In genomic region chr11:85811676-85812075, GRCm38 (mm10) we compare ENCODE assay signal across 37 mouse cellular contexts. TPM values are rescaled to one million over a fixed set of nuclear protein-coding genes. Genes with fewer than 3 reads are reported as not detected.
"Had no signal": no experiment of that assay in that cellular context is flagged by ENCODE, and none has a peak within 500 bp of the region (broad histone marks: within the 10 kb centered on the region; RNA-seq: fewer than 3 reads in every experiment).

No protein-coding gene starts in this region.

- H3K9ac ChIP-seq: embryonic facial prominence, embryonic 12.5 days; embryonic facial prominence, embryonic 13.5 days; embryonic facial prominence, embryonic 15.5 days; forebrain, embryonic 12.5 days; forebrain, embryonic 13.5 days; forebrain, embryonic 15.5 days; forebrain, postnatal 0 days had no signal

- H3K9me3 ChIP-seq: embryonic facial prominence, embryonic 10.5 days; embryonic facial prominence, embryonic 12.5 days; embryonic facial prominence, embryonic 13.5 days; embryonic facial prominence, embryonic 15.5 days; forebrain, embryonic 10.5 days; forebrain, embryonic 12.5 days; forebrain, embryonic 13.5 days; forebrain, embryonic 15.5 days had no signal

- H3K4me2 ChIP-seq: embryonic facial prominence, embryonic 12.5 days; embryonic facial prominence, embryonic 13.5 days; embryonic facial prominence, embryonic 15.5 days; forebrain, embryonic 12.5 days; forebrain, embryonic 13.5 days; forebrain, embryonic 15.5 days had no signal

- H3K27me3 ChIP-seq: embryonic facial prominence, embryonic 13.5 days; embryonic facial prominence, embryonic 15.5 days; forebrain, embryonic 15.5 days had no signal

- DNase-seq: cerebellum, adult 9-10 months; cerebellum, adult 9-11 months; cerebellum, postnatal 14 days; cerebellum, postnatal 25 days; cerebellum, postnatal 36 days; embryo, embryonic 11 days; forebrain, postnatal 0 days; gastrocnemius, adult 2 months; gastrocnemius, postnatal 10 days; gastrocnemius, postnatal 14 days; gastrocnemius, postnatal 25 days; gastrocnemius, postnatal 36 days; heart, adult 11 months; heart, adult 18-20 months; heart, adult 2 months had no signal

- H3K27ac ChIP-seq: embryonic facial prominence, embryonic 13.5 days; embryonic facial prominence, embryonic 15.5 days; forebrain, embryonic 10.5 days; forebrain, embryonic 12.5 days; forebrain, embryonic 13.5 days; forebrain, embryonic 15.5 days; gastrocnemius, adult 2 months; heart, adult 2 months had no signal

- H3K4me3 ChIP-seq: embryonic facial prominence, embryonic 10.5 days; embryonic facial prominence, embryonic 12.5 days; embryonic facial prominence, embryonic 13.5 days; embryonic facial prominence, embryonic 15.5 days; erythroblast, embryonic 14.5 days; forebrain, embryonic 10.5 days; forebrain, embryonic 12.5 days; forebrain, embryonic 13.5 days; forebrain, embryonic 15.5 days; gastrocnemius, adult 2 months; heart, adult 2 months had no signal

- H3K4me1 ChIP-seq: forebrain, embryonic 13.5 days; forebrain, embryonic 15.5 days had no signal

- H3K36me3 ChIP-seq: embryonic facial prominence, embryonic 10.5 days; embryonic facial prominence, embryonic 12.5 days; embryonic facial prominence, embryonic 13.5 days; embryonic facial prominence, embryonic 15.5 days; forebrain, embryonic 10.5 days; forebrain, embryonic 12.5 days; forebrain, embryonic 15.5 days had no signal

RNA-seq across cellular contexts. Expression of gene Gm11444, which starts 38.5 kb away (rescaled TPM):
- total RNA-seq: common myeloid progenitor, adult 5-6 weeks; forebrain, postnatal 0 days; gastrocnemius, adult 18-20 months; gastrocnemius, adult 2 months; gastrocnemius, adult 8-10 months; gastrocnemius, postnatal 10 days; gastrocnemius, postnatal 14 days; gastrocnemius, postnatal 25 days; gastrocnemius, postnatal 36 days; granulocyte monocyte progenitor cell, adult 5-6 weeks; heart, adult 18-20 months; heart, adult 2 months; heart, adult 8-10 months had no signal
- polyA plus RNA-seq: cortical plate, adult 2 months; embryonic facial prominence, embryonic 10.5 days; embryonic facial prominence, embryonic 11.5 days; embryonic facial prominence, embryonic 12.5 days; embryonic facial prominence, embryonic 13.5 days; embryonic facial prominence, embryonic 14.5 days; erythroblast, embryonic 14.5 days; forebrain, embryonic 10.5 days; forebrain, embryonic 11.5 days; forebrain, embryonic 12.5 days; forebrain, embryonic 13.5 days; forebrain, embryonic 14.5 days; forebrain, embryonic 15.5 days; forebrain, embryonic 16.5 days; forebrain, postnatal 0 days; frontal cortex, adult 2 months; gonadal fat pad, adult 2 months; heart, adult 2 months had no signal
